Comparison of ENCODE assay signal across 22 mouse cellular contexts in genomic region chr1:126753611-126754010, GRCm38 (mm10).
DNase-seq lines count a peak whose midpoint lies in the region; ATAC-seq and TF ChIP-seq lines count a peak whose summit lies in the region.
"Had no signal": no experiment of that assay in that cellular context is flagged by ENCODE, and none has a peak within 500 bp of the region (broad histone marks: within the 10 kb centered on the region; RNA-seq: fewer than 3 reads in every experiment).

No protein-coding gene starts in this region.

- H3K4me3 ChIP-seq in midbrain, embryonic 10.5 days, result no peak overlapping the region
- H3K4me3 ChIP-seq in midbrain, embryonic 16.5 days (ENCODE audit: low read depth, low read length), result no peak overlapping the region
- no peak overlapping the region for H3K4me3 ChIP-seq in heart, adult 2 months
- H3K4me3 ChIP-seq: embryonic facial prominence, embryonic 10.5 days; embryonic facial prominence, embryonic 12.5 days; forebrain, embryonic 13.5 days; forebrain, embryonic 15.5 days had no signal

- H3K4me2 ChIP-seq in midbrain, embryonic 16.5 days (ENCODE audit: low read length), result no peak overlapping the region
- H3K4me2 ChIP-seq: embryonic facial prominence, embryonic 12.5 days; forebrain, embryonic 13.5 days; forebrain, embryonic 15.5 days had no signal

- intact Hi-C loops in heart, adult 2 months (cut with DNase I), result no loop called here

- H3K36me3 ChIP-seq in midbrain, embryonic 10.5 days, result no peaks in the 10 kb centered on the region
- no peaks in the 10 kb centered on the region for H3K36me3 ChIP-seq in midbrain, embryonic 16.5 days (ENCODE audit: control insufficient read depth, insufficient read depth, low read length)
- H3K36me3 ChIP-seq in heart, adult 2 months (ENCODE audit: control insufficient read depth, insufficient read depth, low read length), result no peaks in the 10 kb centered on the region
- H3K36me3 ChIP-seq: embryonic facial prominence, embryonic 10.5 days; embryonic facial prominence, embryonic 12.5 days; forebrain, embryonic 15.5 days; G1E had no signal

- no peak for TF ChIP-seq CTCF in heart, adult 2 months (IDR thresholded peaks at IDR 0.05)

- TF ChIP-seq POLR2A in heart, adult 2 months (IDR thresholded peaks at IDR 0.05; ENCODE audit: insufficient read depth, low read depth, low read length), result no peak

- H3K27me3 ChIP-seq in midbrain, embryonic 10.5 days (ENCODE audit: low read depth, poor library complexity, severe bottlenecking), result peaks cover 4% of the 10 kb centered on the region; the same call in 1 of the 2 replicates
- no peaks in the 10 kb centered on the region for H3K27me3 ChIP-seq in midbrain, embryonic 16.5 days (ENCODE audit: control insufficient read depth, insufficient read depth, low read depth, low read length)
- H3K27me3 ChIP-seq in heart, adult 2 months (ENCODE audit: control insufficient read depth, insufficient read depth, low read length), result no peaks in the 10 kb centered on the region
- H3K27me3 ChIP-seq: embryonic facial prominence, embryonic 12.5 days; forebrain, embryonic 13.5 days; forebrain, embryonic 15.5 days; Patski had no signal

- TF ChIP-seq EP300 in heart, adult 2 months (IDR thresholded peaks at IDR 0.05; ENCODE audit: insufficient read depth, low read depth, low read length), result no peak

- H3K9ac ChIP-seq in midbrain, embryonic 16.5 days (ENCODE audit: low read depth, low read length), result no peak overlapping the region
- no peak overlapping the region for H3K9ac ChIP-seq in heart, adult 2 months (ENCODE audit: low read depth, low read length)
- H3K9ac ChIP-seq: embryonic facial prominence, embryonic 12.5 days; forebrain, embryonic 13.5 days; forebrain, embryonic 15.5 days; forebrain, postnatal 0 days had no signal

- H3K27ac ChIP-seq in midbrain, embryonic 10.5 days (replicated peaks), result peak overlapping the region; percentile 38; the same call in 1 of the 2 replicates
- H3K27ac ChIP-seq in midbrain, embryonic 16.5 days (ENCODE audit: low read length), result no peak overlapping the region
- H3K27ac ChIP-seq in heart, adult 2 months, result no peak overlapping the region
- H3K27ac ChIP-seq: embryonic facial prominence, embryonic 10.5 days; embryonic facial prominence, embryonic 12.5 days; forebrain, embryonic 13.5 days; forebrain, embryonic 15.5 days had no signal

- no peak for ATAC-seq in midbrain, embryonic 16.5 days
- ATAC-seq: activated CD4-positive, CD25-positive, alpha-beta regulatory T cell, adult 4 months; forebrain, embryonic 13.5 days; forebrain, embryonic 15.5 days; forebrain, postnatal 0 days; Patski had no signal

- H3K4me1 ChIP-seq in midbrain, embryonic 10.5 days, result peaks cover 39% of the 10 kb centered on the region
- H3K4me1 ChIP-seq in midbrain, embryonic 16.5 days (ENCODE audit: control insufficient read depth, insufficient read depth, low read length), result peaks cover 7% of the 10 kb centered on the region; the same call in 1 of the 2 replicates
- no peaks in the 10 kb centered on the region; the same call in 1 of the 2 replicates for H3K4me1 ChIP-seq in heart, adult 2 months (ENCODE audit: control insufficient read depth, insufficient read depth, low read length)
- H3K4me1 ChIP-seq: embryonic facial prominence, embryonic 12.5 days had no signal

- H3K9me3 ChIP-seq in midbrain, embryonic 10.5 days (replicated peaks), result 0 out of 2 replicates have a peak, but pooled peaks cover 4% of the 10 kb centered on the region
- H3K9me3 ChIP-seq in midbrain, embryonic 16.5 days (replicated peaks; ENCODE audit: control insufficient read depth, low read length, poor library complexity, severe bottlenecking), result no peaks in the 10 kb centered on the region
- H3K9me3 ChIP-seq: embryonic facial prominence, embryonic 10.5 days; embryonic facial prominence, embryonic 12.5 days; forebrain, embryonic 13.5 days; forebrain, embryonic 15.5 days had no signal

- no peak for DNase-seq in midbrain, embryonic 10.5 days (ENCODE audit: low spot score)
- DNase-seq in ES-CJ7 (ENCODE audit: low read depth, low spot score), result peak; percentile 50
- DNase-seq in R1 (ENCODE audit: low read depth, low spot score), result peak; percentile 52
- no peak for DNase-seq in heart, adult 2 months
- DNase-seq in thymus, postnatal 36 days, result no peak
- DNase-seq: adrenal gland, adult 8-10 months; adrenal gland, postnatal 14 days; adrenal gland, postnatal 36 days; cerebellum, adult 11-12 months; cerebellum, adult 2 months; cerebellum, adult 9-10 months; cerebellum, postnatal 10 days; cerebellum, postnatal 25 days; forebrain, postnatal 0 days had no signal

- H3K79me2 ChIP-seq in heart, adult 2 months (replicated peaks; ENCODE audit: control insufficient read depth, insufficient read depth, low read length), result no peaks in the 10 kb centered on the region

Comparison
In these comparisons a context has a peak if more than half of its experiments do, and no peak if none do; other contexts are left out.
1. DNase-seq: peak in ES-CJ7 (single experiment) and R1 (single experiment); none in midbrain, embryonic 10.5 days (single experiment), heart, adult 2 months (0 of 2) and thymus, postnatal 36 days (0 of 2).